ENCODE assay signal across 24 mouse cellular contexts in genomic region chr9:53132826-53133225, GRCm38 (mm10).
DNase-seq lines count a peak whose midpoint lies in the region; ATAC-seq lines count a peak whose summit lies in the region.
"Had no signal": no experiment of that assay in that cellular context is flagged by ENCODE, and none has a peak within 500 bp of the region (broad histone marks: within the 10 kb centered on the region; RNA-seq: fewer than 3 reads in every experiment).

No protein-coding gene starts in this region.

- WGBS in midbrain, embryonic 11.5 days, result 89% methylated on average over 1 of the region's 1 CpGs
- 100% methylated on average over 1 of the region's 1 CpGs for WGBS in midbrain, embryonic 13.5 days

- H3K27ac ChIP-seq in midbrain, embryonic 11.5 days (ENCODE audit: low read depth, low read length), result no peak overlapping the region
- H3K27ac ChIP-seq in midbrain, embryonic 13.5 days, result no peak overlapping the region
- H3K27ac ChIP-seq: heart, embryonic 15.5 days; hindbrain, embryonic 14.5 days; hindbrain, postnatal 0 days had no signal

- H3K4me2 ChIP-seq in midbrain, embryonic 11.5 days, result no peak overlapping the region
- H3K4me2 ChIP-seq in midbrain, embryonic 13.5 days (replicated peaks), result no peak overlapping the region
- H3K4me2 ChIP-seq: heart, embryonic 12.5 days; heart, embryonic 15.5 days; hindbrain, embryonic 14.5 days had no signal

- H3K4me1 ChIP-seq in midbrain, embryonic 11.5 days (ENCODE audit: control insufficient read depth, insufficient read depth, low read length), result no peaks in the 10 kb centered on the region
- no peaks in the 10 kb centered on the region for H3K4me1 ChIP-seq in midbrain, embryonic 13.5 days (replicated peaks)
- H3K4me1 ChIP-seq: heart, embryonic 12.5 days; heart, embryonic 15.5 days had no signal

- DNase-seq in adrenal gland, adult 2 months, result peak; percentile 23
- DNase-seq in adrenal gland, postnatal 25 days, result no peak
- DNase-seq in midbrain, embryonic 11.5 days (ENCODE audit: low spot score, missing footprints), result peak; percentile 31
- peak; percentile 8 for DNase-seq in brain, adult 2 months (ENCODE audit: low read depth, low spot score)
- DNase-seq in thymus, postnatal 0 days (ENCODE audit: low spot score), result no peak
- DNase-seq: cerebellum, adult 18-20 months; cerebellum, adult 9-10 months; cerebellum, postnatal 14 days; forebrain, postnatal 0 days; gastrocnemius, postnatal 25 days; heart, adult 18-20 months; heart, postnatal 10 days; heart, postnatal 36 days; kidney, adult 18-20 months had no signal

- H3K4me3 ChIP-seq in midbrain, embryonic 11.5 days (ENCODE audit: low read depth, low read length), result no peak overlapping the region
- H3K4me3 ChIP-seq in midbrain, embryonic 13.5 days (replicated peaks), result no peak overlapping the region
- H3K4me3 ChIP-seq: heart, embryonic 12.5 days; heart, embryonic 15.5 days had no signal

- no peaks in the 10 kb centered on the region for H3K27me3 ChIP-seq in midbrain, embryonic 11.5 days (ENCODE audit: control insufficient read depth, insufficient read depth, low read length)
- no peaks in the 10 kb centered on the region for H3K27me3 ChIP-seq in midbrain, embryonic 13.5 days
- H3K27me3 ChIP-seq: heart, embryonic 12.5 days; heart, embryonic 15.5 days; Patski had no signal

- no peaks in the 10 kb centered on the region for H3K36me3 ChIP-seq in midbrain, embryonic 11.5 days (ENCODE audit: control insufficient read depth, insufficient read depth, low read length)
- no peaks in the 10 kb centered on the region for H3K36me3 ChIP-seq in midbrain, embryonic 13.5 days
- H3K36me3 ChIP-seq: heart, embryonic 12.5 days; heart, embryonic 15.5 days had no signal

- no peaks in the 10 kb centered on the region for H3K9me3 ChIP-seq in midbrain, embryonic 11.5 days (ENCODE audit: control insufficient read depth, low read length)
- no peaks in the 10 kb centered on the region for H3K9me3 ChIP-seq in midbrain, embryonic 13.5 days
- H3K9me3 ChIP-seq: heart, embryonic 12.5 days; heart, embryonic 15.5 days had no signal

- no peak overlapping the region for H3K9ac ChIP-seq in midbrain, embryonic 11.5 days (ENCODE audit: low read length)
- H3K9ac ChIP-seq in midbrain, embryonic 13.5 days (replicated peaks), result no peak overlapping the region
- H3K9ac ChIP-seq: forebrain, postnatal 0 days; heart, embryonic 12.5 days; heart, embryonic 15.5 days; hindbrain, embryonic 14.5 days had no signal

- no peak for ATAC-seq in midbrain, embryonic 11.5 days (ENCODE audit: low FRiP score)
- ATAC-seq in midbrain, embryonic 13.5 days, result no peak
- ATAC-seq in monocyte, adult 5-6 weeks (replicated peaks; ENCODE audit: insufficient number of reproducible peaks, low FRiP score, low TSS enrichment, poor library complexity, severe bottlenecking), result no peak
- ATAC-seq: forebrain, embryonic 14.5 days; forebrain, postnatal 0 days; hindbrain, postnatal 0 days; inflammation-experienced regulatory T-cells, adult 6 months; intestine, embryonic 16.5 days; Patski had no signal

Comparison
In these comparisons a context has a peak if more than half of its experiments do, and no peak if none do; other contexts are left out.
1. DNase-seq: peak in adrenal gland, adult 2 months (single experiment), midbrain, embryonic 11.5 days (single experiment) and brain, adult 2 months (single experiment); none in adrenal gland, postnatal 25 days (single experiment) and thymus, postnatal 0 days (single experiment).